Mouse (Mus musculus) left cerebral cortex, adult 9 months (tissue): ENCODE measurements at regions not wholly inside any gene's neighbourhood (a gene's known extent, or its start where the extent isn't known, plus 50 kb on each side); places are given as distances from the start of the nearest gene placed in this dataset.

Source experiments
- DNase-seq, 2 experiments: peaks; one replicate each; pipeline ENCODE4 v3.0.0; 2022; ENCODE audit warnings: low spot score in 2 of 2

- no peak for DNase-seq
Measured at GRCm38 (mm10) chr14:46300546-46300945, 78.7 kb upstream of the Gm15217 start.

DNA sequence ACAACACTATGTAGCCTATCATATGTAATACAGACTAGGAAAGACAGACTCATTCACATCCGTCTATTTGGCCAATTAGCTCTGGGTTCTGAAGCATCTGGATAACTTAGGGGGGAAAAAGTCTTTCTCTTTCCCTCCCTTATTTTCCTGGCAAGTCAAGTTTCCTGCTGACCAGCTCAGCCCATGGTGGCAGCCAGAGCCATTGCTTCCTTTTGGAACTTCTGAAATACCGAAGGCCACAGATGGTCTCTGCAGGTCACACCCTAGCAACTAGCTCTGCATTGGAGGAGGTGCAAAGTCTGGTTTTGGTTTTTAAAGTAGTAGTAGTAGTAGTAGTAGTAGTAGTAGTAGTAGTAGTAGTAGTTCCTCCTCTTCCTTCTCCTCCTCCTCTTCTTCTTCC lies 76.6 kb upstream of the Gm15217 start:
- no peak for DNase-seq

DNA sequence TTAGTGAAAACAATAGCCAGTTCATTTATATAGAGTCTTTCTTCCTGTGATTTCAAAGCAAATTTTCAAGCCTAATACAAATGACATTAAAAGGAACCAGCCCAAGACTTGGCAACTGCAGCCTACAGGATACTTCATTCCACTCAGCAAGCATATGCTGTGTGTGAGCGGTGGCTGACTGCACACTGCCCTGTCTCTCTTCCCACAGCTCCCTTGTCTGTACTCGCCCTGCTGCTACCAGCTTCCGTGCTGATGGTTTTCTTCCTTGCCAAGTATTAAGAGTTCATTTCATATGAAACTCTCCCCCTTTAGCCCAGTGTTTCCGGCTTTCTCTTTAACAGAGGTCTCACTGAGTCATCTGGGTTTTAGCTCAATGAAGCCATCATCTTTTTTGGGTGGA lies 73.9 kb upstream of the Gm15217 start:
- no peak for DNase-seq

DNA sequence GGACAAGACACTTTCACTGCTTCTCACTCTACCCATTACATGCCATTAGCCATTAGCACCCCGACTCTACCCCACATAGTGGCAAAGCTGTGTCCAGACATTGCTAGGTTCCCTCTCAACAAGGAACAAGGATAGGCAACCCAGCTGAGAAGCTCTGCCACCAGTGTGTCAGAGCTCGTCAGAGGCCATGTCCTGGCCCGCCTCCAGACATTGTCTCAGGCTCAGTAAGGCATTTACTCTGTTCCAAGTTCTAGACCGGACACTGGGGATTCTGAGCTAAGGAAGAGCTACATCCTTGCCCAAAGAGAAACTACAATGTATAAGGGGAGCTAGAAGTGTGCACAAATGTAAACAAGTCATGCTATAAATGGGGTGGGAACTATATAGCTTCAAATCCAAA lies 66.2 kb upstream of the Gm15217 start:
- no peak for DNase-seq

GRCm38 (mm10) chr14:46316521-46316920 lies 62.7 kb upstream of the Gm15217 start:
- no peak for DNase-seq

- no peak for DNase-seq
Measured at GRCm38 (mm10) chr14:46317406-46318045, 61.7 kb upstream of the Gm15217 start.

GRCm38 (mm10) chr14:46328064-46328463 lies 51.1 kb upstream of the Gm15217 start:
- no peak for DNase-seq
